Mouse (Mus musculus) left cerebral cortex, adult 18-20 months (tissue): ENCODE results near the gene Tmem79. TPM values are rescaled to one million over a fixed set of nuclear protein-coding genes. Genes with fewer than 3 reads are reported as not detected.
A peak's percentile ranks its signal among the peaks of the same experiment; 100 is the strongest.
"Not testable (repeated sequence)": the region's sequence is repeated elsewhere in the genome, so short reads cannot be mapped to it uniquely, and the experiment has no call there.

Experiments
- DNase-seq, 2 experiments: peaks; one replicate each; pipeline ENCODE4 v3.0.0; 2021 to 2022; ENCODE audit warnings: low spot score in 2 of 2, mixed read lengths in 1 of 2
- total RNA-seq, 2 experiments: library from RNA; stranded (reverse); gene quantifications; 2 replicates each; pipeline ENCODE4 v1.2.3; 2021

The Tmem79 gene
- total RNA-seq, 2 experiments from 2014 or later, result 0.96 to 2.4 TPM

- DNase-seq, result no peak
Observed at GRCm38 (mm10) chr3:88354396-88355165, 18.6 kb upstream of the Tmem79 start.

- DNase-seq, result no peak
Observed at GRCm38 (mm10) chr3:88352907-88353306, 17.0 kb upstream of the Tmem79 start.

- DNase-seq, result no peak
Observed at GRCm38 (mm10) chr3:88350732-88351131, 14.8 kb upstream of the Tmem79 start.

GRCm38 (mm10) chr3:88339006-88339405 lies 3.1 kb upstream of the Tmem79 start:
- DNase-seq, result no peak

GRCm38 (mm10) chr3:88338316-88338715 lies 2.4 kb upstream of the Tmem79 start:
- no peak for DNase-seq

- DNase-seq, result peak; percentile 24 to 56
Observed at GRCm38 (mm10) chr3:88337367-88338020, 1.5 kb upstream of the Tmem79 start.

GRCm38 (mm10) chr3:88335436-88336053 lies 403 bp downstream of the Tmem79 start:
- no peak for DNase-seq

- no peak for DNase-seq
Observed at GRCm38 (mm10) chr3:88334902-88335435, 979 bp downstream of the Tmem79 start.

- no peak for DNase-seq
Observed at GRCm38 (mm10) chr3:88334029-88334658, 1.8 kb downstream of the Tmem79 start.

GRCm38 (mm10) chr3:88331282-88331681 lies 4.7 kb downstream of the Tmem79 start:
- DNase-seq, result no peak

GRCm38 (mm10) chr3:88328956-88329355 lies 7.0 kb downstream of the Tmem79 start:
- no peak for DNase-seq

GRCm38 (mm10) chr3:88324951-88325405 lies 11.0 kb downstream of the Tmem79 start, which contains the start of gene Glmp:
Glmp (plus strand) TSS chr3:88325023.
- DNase-seq, result peak; percentile 64 to 65

GRCm38 (mm10) chr3:88299172-88299571 lies 36.8 kb downstream of the Tmem79 start:
- no peak for DNase-seq

- DNase-seq, result peak; percentile 42 to 57
Observed at GRCm38 (mm10) chr3:88297321-88297851, 38.6 kb downstream of the Tmem79 start.

GRCm38 (mm10) chr3:88296561-88297318 lies 39.2 kb downstream of the Tmem79 start, which contains the start of the genes Tsacc and Cct3:
Tsacc (minus strand) TSS chr3:88296999.
Cct3 (plus strand) TSS chr3:88297116.
- peak; percentile 92 to 98 for DNase-seq

- DNase-seq, result no peak
Observed at GRCm38 (mm10) chr3:88296110-88296560, 39.8 kb downstream of the Tmem79 start.

- not testable (repeated sequence) for DNase-seq
Observed at GRCm38 (mm10) chr3:88295272-88295671, 40.7 kb downstream of the Tmem79 start.

GRCm38 (mm10) chr3:88291970-88292369 lies 44.0 kb downstream of the Tmem79 start:
- DNase-seq, result peak in 1 of 2 experiments; percentile 7

- DNase-seq, result not testable (repeated sequence)
Observed at GRCm38 (mm10) chr3:88288133-88288713, 47.7 kb downstream of the Tmem79 start.
